Mouse (Mus musculus): ENCODE measurements around the gene Ints13. TPM values are rescaled to one million over a fixed set of nuclear protein-coding genes. Genes with fewer than 3 reads are reported as not detected.
"Not testable (repeated sequence)": the region's sequence is repeated elsewhere in the genome, so short reads cannot be mapped to it uniquely, and the experiment has no call there.

Ints13 gene
- 76.1 to 116 TPM (median 113 TPM) in 3 replicates for total RNA-seq (2017)

DNA sequence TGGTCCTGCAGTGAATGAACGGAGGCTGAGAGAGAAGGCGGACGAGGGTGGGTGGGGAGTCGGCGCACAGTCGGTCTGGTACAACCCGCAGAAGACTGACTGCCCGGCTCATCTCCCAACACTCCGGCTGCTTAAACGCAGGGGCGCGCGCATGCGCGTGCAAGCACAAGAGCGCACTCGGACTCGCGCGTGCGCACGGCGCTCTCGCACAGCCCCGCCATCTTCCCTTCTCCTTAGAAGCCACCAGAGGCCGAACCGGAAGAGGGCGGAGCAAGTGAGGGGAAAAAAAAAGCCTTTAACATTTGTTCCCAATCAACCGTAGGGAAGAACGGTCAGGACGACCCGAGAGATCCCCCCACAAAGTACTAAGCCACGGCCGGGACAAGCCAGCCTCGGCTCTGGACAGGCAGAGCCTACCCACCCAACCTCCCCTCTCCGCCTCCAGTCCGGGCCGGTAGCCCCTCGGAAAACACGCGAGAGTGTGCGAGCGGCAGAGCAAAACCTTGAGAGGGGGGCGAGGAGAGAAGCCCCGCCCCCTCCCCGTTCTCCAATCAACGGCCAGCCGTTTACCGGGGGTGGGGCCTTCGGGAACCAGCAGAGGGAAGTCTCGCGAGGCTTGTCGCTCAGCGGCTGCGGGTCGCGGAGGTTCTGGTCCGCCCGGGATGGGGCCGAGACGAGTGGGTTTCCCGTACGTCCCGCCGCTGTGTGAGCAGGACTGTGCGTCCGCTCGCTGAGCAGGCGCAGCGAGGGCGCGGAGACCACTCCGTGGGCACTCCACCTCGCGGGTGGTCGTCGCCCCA is at the start of gene Ints13:
Ints13 (minus strand) TSS at position 526 of the 800 bp plus-strand sequence.
- peak; percentile 94 for ATAC-seq (replicated peaks; ENCODE audit: insufficient number of reproducible peaks, low FRiP score, low TSS enrichment, poor library complexity, severe bottlenecking)

DNA sequence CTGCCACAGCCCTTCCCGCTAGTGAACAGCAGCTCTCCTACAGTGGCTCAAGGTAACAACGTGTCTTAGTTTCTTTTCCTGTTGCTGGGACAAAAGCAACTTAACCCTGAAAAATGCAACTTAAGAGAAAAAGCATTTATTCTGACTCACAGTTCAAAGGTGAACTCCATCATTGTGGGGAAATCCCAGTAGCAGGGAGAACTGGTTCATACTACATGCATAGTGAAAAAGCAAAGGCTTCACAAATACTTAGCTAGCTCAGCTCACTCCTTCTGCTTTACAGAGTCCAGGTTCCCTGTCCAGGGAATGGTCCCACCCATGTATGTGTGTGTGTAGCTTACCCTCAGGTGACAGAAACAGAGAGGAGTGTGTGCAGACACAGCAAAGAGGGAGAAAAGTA is 39.0 kb upstream of the Ints13 start:
- ATAC-seq (replicated peaks; ENCODE audit: insufficient number of reproducible peaks, low FRiP score, low TSS enrichment, poor library complexity, severe bottlenecking), result no peak

DNA sequence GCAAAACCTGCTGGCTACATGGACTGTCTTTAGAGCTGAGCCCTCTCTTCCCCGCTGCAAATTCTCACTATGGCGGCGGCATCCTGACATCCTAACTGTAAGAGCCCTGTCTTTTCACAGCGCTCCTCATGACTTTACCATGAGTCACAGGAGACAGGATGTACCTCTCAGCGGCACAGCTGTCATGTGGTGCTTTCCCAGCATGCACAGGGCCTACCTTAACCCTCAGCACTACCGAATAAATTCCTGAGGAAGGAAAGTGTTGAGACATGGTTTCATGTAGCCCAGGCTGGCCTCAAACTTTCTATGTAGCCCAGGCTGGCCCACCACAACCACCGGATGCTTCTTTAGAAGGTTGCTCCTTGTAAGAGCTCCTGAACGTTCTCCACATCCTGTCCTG is 38.3 kb upstream of the Ints13 start:
- no peak for ATAC-seq (replicated peaks; ENCODE audit: insufficient number of reproducible peaks, low FRiP score, low TSS enrichment, poor library complexity, severe bottlenecking)

DNA sequence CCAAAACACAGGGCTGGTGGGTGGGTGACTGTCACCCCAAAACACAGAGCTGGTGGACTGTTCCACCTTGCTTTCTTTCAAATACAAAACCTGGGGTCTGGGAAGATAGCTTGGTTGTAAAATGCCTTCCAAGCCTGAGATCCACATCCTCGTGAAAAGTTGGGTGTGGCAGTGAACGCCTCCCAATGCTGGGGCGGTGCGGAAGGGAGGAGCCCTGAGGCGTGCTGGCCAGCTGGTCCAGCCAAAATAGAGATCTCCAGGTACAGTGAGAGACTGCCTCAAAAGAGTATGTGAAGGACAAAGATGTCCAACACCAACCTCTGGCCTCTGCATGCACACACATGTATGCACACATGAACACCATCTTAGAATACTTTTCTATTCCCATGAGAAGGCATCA is 36.9 kb upstream of the Ints13 start:
- no peak for ATAC-seq (replicated peaks; ENCODE audit: insufficient number of reproducible peaks, low FRiP score, low TSS enrichment, poor library complexity, severe bottlenecking)

DNA sequence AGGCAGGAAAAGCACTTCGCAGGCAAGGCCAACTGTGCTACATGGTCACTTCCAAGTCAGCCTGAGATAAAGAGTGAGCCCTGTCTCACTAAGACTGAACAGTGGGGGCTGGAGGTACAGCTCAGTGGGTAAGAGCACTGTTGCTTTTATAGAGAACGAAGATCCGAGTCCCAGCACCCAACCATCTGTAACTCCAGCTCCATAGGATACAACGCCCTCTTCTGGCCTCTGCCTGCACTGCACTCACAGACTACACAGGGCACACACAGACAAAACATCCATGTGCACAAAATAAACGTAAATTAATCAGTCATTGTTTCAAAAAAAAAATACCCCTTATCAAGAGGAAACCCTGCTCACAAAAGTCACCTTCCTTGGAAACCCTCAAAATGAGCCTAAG is 36.3 kb upstream of the Ints13 start:
- ATAC-seq (replicated peaks; ENCODE audit: insufficient number of reproducible peaks, low FRiP score, low TSS enrichment, poor library complexity, severe bottlenecking), result no peak

DNA sequence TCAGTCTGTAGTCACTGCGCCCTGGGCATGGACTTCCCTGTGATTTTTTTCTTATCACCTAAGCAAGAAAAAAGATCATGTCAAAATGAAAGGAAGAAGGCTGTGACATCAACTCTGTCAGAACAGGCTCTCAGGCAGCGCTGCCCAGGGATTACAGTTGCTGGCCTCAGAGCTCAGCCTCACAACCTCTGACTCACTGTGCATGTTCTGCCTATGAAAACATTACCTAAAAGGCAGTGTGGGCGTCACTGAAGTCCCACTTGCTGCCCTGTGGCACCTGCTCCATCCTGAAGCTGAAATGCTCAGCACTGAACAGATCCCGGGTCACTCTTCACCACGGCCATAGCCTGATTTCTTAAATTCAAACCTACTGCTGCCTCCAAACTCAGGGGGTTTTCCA is 35.1 kb upstream of the Ints13 start:
- no peak for ATAC-seq (replicated peaks; ENCODE audit: insufficient number of reproducible peaks, low FRiP score, low TSS enrichment, poor library complexity, severe bottlenecking)

DNA sequence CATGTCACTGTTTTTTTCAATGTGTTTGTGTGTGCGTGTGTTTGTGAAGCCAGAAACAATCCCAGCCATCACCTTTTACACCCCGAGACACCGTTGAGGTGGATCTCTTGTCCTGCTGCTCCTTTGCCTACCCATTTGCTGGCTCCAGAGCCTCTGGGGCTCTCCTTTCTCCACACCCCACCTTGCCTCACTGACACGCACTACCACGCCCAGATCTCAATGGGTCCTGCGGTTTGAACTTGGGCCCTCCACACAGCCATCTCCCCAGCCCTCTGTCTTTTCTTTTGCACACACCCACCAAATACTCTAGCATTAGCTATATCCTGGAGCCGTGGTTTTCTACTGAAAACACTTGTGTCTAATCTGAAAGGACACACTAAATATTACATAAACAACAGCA is 34.3 kb upstream of the Ints13 start:
- no peak for ATAC-seq (replicated peaks; ENCODE audit: insufficient number of reproducible peaks, low FRiP score, low TSS enrichment, poor library complexity, severe bottlenecking)

DNA sequence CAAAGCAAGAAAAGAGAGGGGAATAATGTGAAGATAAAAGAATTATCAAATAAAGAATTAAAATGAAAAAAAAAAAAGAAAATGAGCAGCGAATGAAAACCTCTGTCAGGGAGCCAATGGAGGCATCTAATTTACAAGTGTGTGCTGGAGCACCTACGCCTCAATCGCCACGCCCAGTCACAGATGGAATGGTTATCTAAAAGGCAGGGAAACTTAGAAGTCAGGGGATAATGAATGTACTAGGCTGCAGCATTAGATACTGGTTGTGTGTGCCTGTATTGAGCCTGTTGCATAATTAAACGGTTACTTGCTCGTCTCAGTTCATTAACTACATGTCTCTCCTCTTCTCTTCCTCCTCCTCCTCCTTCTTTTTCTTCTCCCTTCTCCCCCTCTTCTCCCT is 33.8 kb upstream of the Ints13 start:
- no peak for ATAC-seq (replicated peaks; ENCODE audit: insufficient number of reproducible peaks, low FRiP score, low TSS enrichment, poor library complexity, severe bottlenecking)

DNA sequence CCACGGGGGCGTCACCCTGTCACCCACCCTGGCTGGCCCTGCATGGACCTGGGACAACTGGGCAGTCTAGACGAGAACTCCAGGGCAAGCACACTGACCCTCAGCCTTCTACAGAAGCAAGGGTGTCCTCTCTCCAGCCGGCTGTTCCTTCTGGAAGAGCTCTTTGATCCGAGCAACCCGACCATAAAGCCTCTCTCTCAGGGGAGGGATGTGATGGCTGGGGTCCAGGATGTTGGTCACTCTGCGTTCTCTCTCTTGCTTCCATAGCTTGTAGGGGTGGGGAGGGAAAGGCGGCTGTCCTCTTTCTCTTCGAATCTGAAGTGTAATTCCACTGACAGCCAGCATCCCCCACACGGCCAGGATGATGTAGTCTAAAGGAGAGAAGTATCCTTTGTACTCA is 26.0 kb upstream of the Ints13 start:
- ATAC-seq (replicated peaks; ENCODE audit: insufficient number of reproducible peaks, low FRiP score, low TSS enrichment, poor library complexity, severe bottlenecking), result no peak

DNA sequence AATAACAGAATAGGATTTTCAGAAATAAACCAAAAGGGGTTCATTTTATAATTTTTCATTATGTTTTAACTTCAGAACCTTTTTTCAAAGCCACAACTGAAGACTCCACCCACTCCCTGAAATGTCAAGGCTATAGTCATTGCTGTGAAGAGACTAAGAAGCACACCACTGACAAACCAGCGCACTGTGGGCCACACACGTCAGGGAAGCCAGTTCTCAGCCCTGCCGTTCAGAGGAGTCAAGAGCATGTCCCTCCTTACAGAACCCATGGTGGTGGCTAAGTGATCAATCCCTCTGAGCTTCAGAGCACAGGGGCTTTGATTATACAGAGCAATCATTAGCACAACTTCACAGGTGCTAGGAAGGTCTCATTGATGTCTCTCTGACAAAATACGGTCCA is 25.0 kb upstream of the Ints13 start:
- ATAC-seq (replicated peaks; ENCODE audit: insufficient number of reproducible peaks, low FRiP score, low TSS enrichment, poor library complexity, severe bottlenecking), result no peak

DNA sequence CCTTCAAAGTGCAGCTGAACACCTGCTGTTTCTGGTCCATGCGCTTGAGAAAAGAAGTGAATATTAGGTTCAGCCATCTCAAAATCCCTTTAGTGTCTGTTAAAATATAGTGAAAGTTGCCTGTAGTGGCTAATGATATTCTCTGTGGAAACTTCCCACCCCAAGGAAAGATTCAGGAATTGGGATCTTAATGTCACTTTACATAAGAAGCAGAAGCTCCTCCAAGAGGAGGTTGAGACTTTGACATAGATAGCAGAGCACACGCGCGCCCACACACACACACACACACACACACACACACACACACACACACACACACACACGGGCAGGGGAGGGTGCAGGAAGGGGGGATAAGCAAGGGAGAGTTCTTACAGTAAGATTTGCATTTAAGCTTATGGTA is 7.5 kb upstream of the Ints13 start:
- ATAC-seq (replicated peaks; ENCODE audit: insufficient number of reproducible peaks, low FRiP score, low TSS enrichment, poor library complexity, severe bottlenecking), result no peak

DNA sequence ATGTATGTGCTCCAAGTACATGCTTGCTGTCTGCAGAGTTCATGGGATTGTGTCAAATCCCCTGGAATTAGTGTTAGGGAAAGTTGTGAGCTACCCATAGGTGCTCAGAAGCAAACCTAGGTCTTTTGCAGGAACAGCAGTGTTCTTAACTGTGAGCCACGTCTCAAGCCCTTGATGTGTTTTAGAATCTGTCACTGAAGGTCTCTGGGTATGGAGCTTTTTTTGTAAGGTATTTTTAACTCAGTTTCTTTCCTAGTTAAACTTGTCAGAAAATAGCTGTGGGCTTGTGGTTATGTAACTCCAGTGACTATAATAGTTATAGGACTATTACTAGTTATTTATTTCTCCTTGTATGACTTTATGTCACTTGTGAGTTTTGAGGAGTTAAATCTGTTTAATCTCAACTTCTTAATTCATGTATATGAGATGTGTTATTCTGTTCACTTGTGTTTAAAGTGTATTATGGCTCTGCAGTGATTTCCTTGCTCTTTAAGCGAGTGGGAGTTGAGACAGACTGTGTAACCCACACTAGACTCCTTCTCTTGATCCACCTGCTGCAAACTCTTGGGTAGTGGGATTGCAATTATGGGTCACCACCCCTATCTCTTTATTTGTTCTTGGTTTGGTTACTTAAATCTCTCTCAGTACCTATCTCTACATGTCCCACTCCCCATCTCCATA is 5.9 kb upstream of the Ints13 start:
- ATAC-seq (replicated peaks; ENCODE audit: insufficient number of reproducible peaks, low FRiP score, low TSS enrichment, poor library complexity, severe bottlenecking), result no peak

DNA sequence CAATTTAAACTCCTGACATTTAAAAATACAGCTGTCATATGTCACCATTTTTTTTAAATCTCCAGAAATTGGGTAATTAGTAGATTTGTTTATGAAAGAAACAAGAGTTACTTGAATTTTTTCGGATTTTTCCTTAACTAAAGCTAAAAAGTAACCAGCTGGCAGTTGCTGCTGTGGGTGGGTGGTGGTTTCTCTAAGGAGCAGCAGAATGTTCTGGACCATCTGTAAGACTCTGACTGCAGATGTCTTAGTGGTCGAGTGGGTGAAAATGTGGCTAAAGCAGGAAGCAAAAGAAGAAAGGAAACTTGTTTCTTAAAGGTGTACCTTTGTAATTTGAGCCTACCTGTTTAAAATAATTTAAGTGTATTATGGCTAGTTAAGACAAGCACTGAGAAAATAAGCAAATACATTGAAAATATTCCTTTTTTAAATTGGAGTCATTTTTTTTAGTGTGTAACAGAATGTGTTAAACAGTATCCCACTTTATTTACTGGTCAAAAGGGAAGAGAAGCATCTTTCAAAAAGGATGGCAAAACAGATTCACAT is 2.8 kb upstream of the Ints13 start:
- ATAC-seq (replicated peaks; ENCODE audit: insufficient number of reproducible peaks, low FRiP score, low TSS enrichment, poor library complexity, severe bottlenecking), result no peak

DNA sequence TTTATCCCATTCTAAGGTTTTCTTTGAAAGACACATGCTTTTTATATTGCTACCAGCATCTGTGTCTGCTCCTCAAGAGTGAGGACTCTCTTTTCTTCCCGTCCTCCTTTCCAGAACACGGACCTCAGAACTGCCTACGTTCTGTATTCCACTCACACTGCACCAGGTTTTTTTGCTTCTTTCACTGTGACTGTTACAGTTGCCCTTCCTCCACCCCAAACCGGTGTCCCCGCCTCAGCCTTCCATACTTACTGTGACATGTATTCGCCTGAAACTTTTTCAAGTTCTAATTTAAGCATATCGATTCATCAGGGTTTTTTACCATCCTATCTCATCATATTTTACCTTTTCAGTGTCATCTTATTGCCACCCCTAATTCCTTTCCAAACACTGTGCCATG is 951 bp upstream of the Ints13 start:
- ATAC-seq (replicated peaks; ENCODE audit: insufficient number of reproducible peaks, low FRiP score, low TSS enrichment, poor library complexity, severe bottlenecking), result no peak

DNA sequence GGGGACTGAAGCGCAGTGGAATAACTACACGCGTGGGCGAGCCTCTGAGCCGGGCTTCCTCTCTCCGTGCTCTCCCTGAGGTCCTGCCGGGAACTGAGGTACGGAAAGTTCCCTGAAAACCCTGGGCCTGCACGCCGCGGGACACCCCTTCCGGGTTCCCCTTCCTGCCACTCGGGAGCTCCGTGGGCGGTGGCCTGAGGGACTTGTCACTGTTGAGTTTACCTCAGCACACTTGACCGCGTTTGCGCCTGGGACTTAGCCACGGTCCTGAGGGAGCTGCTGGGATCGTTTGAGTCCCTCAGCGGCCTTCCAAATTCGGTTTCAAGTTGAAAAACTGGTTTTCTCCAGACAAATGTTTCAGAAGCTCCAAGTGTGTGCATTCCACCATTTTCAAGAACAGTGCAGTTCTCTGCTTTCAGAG is 486 bp upstream of the Ints13 start:
- ATAC-seq (replicated peaks; ENCODE audit: insufficient number of reproducible peaks, low FRiP score, low TSS enrichment, poor library complexity, severe bottlenecking), result peak; percentile 33

DNA sequence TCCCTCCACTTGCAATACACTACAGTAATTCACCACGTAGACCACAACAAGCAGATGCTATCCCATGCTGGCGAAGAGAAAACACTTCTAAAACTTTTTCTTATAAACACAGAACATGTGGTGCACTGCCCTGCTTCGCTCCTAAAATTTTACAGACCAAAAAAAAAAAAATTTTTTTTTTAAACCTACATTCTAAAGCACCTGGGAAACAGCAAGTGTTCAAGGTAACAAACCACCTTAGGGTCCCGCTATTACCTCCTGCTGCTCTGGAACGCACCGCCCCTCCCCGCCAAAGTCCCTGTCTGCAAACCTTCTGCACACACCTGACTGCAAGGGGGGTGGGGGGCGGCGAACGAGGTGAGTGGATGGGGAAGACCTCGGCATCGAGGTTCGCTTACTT is 732 bp downstream of the Ints13 start, which contains the start of gene Fgfr1op2:
Fgfr1op2 (plus strand) TSS at position 301 of the 400 bp plus-strand sequence.
- ATAC-seq (replicated peaks; ENCODE audit: insufficient number of reproducible peaks, low FRiP score, low TSS enrichment, poor library complexity, severe bottlenecking), result no peak

DNA sequence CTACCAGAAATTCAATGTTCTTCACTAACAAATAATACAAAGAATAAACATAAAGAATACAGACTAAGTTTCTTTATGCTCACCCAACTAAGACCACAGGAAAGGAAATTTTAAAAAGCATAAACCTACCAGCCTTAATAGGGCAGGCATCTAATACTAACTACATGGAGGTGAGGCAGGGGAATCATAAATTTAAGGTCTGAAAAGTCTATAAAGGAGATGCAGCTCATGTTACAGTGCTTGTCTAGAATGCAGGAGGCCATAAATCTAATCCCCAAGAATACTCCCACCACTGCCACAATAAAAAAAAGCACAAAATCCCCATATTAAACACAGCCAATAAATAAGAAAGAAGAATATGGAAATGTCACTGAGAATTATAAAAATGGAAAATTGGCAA is 5.6 kb downstream of the Ints13 start:
- no peak for ATAC-seq (replicated peaks; ENCODE audit: insufficient number of reproducible peaks, low FRiP score, low TSS enrichment, poor library complexity, severe bottlenecking)

DNA sequence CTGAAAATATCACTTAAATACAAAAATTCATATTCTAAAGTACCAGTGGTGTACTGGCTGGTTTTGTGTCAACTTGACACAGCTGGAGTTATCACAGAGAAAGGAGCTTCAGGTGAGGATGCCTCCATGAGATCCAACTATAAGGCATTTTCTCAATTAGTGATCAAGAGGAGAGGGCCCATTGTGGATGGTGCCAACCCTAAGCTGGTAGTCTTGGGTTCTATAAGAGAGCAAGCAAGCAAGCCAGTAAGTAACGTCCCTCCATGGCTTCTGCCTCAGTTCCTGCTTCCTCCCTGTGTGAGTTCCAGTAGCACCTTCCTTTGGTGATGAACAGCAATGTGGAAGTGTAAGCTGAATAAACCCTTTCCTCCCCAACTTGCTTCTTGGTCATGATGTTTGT is 15.2 kb downstream of the Ints13 start:
- not testable (repeated sequence) for ATAC-seq (replicated peaks; ENCODE audit: insufficient number of reproducible peaks, low FRiP score, low TSS enrichment, poor library complexity, severe bottlenecking)

DNA sequence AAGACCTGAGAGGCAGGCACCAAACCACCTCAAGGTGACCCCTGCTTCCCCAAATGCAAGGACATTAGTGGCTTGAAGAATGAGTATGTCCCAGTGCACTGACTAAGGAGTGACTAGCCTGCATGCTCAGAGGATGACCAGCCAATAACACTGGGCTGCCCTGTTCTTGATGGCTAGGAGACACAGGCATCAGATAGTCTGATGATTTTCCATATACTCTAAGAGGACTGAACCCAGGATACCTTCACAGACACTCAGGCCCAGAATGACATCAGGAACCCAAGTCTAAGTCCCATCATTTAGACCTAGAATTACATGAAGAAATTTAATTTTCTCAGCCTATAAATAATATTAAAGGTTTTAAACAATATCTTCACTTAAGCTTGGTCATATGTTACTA is 26.3 kb downstream of the Ints13 start:
- ATAC-seq (replicated peaks; ENCODE audit: insufficient number of reproducible peaks, low FRiP score, low TSS enrichment, poor library complexity, severe bottlenecking), result no peak

DNA sequence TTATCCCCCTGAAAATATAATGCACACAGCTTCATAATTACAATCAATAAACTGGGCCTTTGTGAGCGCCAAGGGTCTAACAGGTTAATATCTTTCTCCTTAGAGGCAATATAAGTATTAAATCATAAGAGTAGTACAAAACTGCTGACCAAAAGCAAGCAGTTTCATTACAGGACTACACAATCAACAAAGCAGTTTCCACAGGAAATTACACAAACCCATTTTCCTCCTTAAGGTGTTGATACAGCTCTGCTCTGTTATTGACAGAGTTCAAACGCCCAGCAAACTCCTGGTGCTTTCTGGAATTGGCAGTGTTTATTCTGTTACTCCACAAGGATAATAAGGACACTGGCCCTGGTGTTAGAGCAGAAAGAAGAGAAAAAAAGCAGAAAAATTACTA is 27.2 kb downstream of the Ints13 start:
- ATAC-seq (replicated peaks; ENCODE audit: insufficient number of reproducible peaks, low FRiP score, low TSS enrichment, poor library complexity, severe bottlenecking), result no peak

Data from monocyte, adult 5-6 weeks (primary cell).